Comparison of ENCODE assay signal across 11 mouse cellular contexts in the genomic region with DNA sequence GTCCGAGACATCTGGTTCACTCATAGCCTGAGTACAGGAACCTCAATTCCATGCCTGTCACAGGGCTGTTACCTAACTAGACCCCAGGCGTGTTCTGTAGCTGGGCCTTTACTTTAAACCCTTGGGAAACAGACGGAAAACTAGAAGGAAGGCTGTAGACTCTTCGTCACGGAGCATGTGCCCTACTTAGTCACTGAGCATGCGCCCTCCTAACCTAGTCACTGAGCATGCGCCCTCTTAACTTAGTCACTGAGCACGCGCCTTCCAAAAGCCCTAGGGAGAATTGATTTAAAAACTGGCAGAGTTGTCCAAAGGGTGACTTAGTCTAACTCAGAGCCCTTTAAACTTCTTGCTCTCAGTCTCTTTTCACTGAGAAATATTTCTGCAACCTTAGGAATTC. TPM values are rescaled to one million over a fixed set of nuclear protein-coding genes. Genes with fewer than 3 reads are reported as not detected.
DNase-seq lines count a peak whose midpoint lies in the region; ATAC-seq and TF ChIP-seq lines count a peak whose summit lies in the region.
"Had no signal": no experiment of that assay in that cellular context is flagged by ENCODE, and none has a peak within 500 bp of the region (broad histone marks: within the 10 kb centered on the region; RNA-seq: fewer than 3 reads in every experiment).

A gene (plus strand): TSS at position 346 of the 400 bp plus-strand sequence.

- H3K4me3 ChIP-seq in heart, embryonic 14.5 days (ENCODE audit: control insufficient read depth in 1 of 2, insufficient read depth in 1 of 2, low read depth in 1 of 2, low read length in 2 of 2), result peak within 1 kb of the TSS; percentile 39 to 50
- peak within 1 kb of the TSS; percentile 47 for H3K4me3 ChIP-seq in cortical plate, adult 2 months (ENCODE audit: insufficient read depth, low read length)
- H3K4me3 ChIP-seq in hindbrain, embryonic 13.5 days, result peak within 1 kb of the TSS; percentile 52
- peak within 1 kb of the TSS; percentile 45 for H3K4me3 ChIP-seq in midbrain, embryonic 13.5 days (replicated peaks)

- H3K27ac ChIP-seq in heart, embryonic 14.5 days (replicated peaks in 1 of 2; ENCODE audit: control insufficient read depth in 1 of 2, insufficient read depth in 1 of 2, low read depth in 2 of 2, low read length in 2 of 2), result no peak within 1 kb of the TSS
- H3K27ac ChIP-seq in cortical plate, adult 2 months (ENCODE audit: insufficient read depth, low read length), result no peak within 1 kb of the TSS
- H3K27ac ChIP-seq in hindbrain, embryonic 13.5 days, result no peak within 1 kb of the TSS
- H3K27ac ChIP-seq in midbrain, embryonic 13.5 days, result no peak within 1 kb of the TSS

- H3K9ac ChIP-seq in heart, embryonic 14.5 days (ENCODE audit: low read length), result peak within 1 kb of the TSS; percentile 44
- H3K9ac ChIP-seq in hindbrain, embryonic 13.5 days, result peak within 1 kb of the TSS; percentile 72
- H3K9ac ChIP-seq in midbrain, embryonic 13.5 days (replicated peaks), result peak within 1 kb of the TSS; percentile 63

- WGBS in heart, embryonic 14.5 days, result 92% methylated on average over 9 of the region's 9 CpGs
- 94% methylated on average over 9 of the region's 9 CpGs for WGBS in hindbrain, embryonic 13.5 days
- 92% methylated on average over 9 of the region's 9 CpGs for WGBS in midbrain, embryonic 13.5 days

- H3K4me2 ChIP-seq in heart, embryonic 14.5 days (ENCODE audit: low read length), result peak within 1 kb of the TSS; percentile 82
- H3K4me2 ChIP-seq in hindbrain, embryonic 13.5 days, result peak within 1 kb of the TSS; percentile 94
- H3K4me2 ChIP-seq in midbrain, embryonic 13.5 days (replicated peaks), result peak within 1 kb of the TSS; percentile 88

- H3K9me3 ChIP-seq in heart, embryonic 14.5 days (ENCODE audit: control insufficient read depth, low read length), result no peaks in the 10 kb centered on the region
- H3K9me3 ChIP-seq in hindbrain, embryonic 13.5 days, result no peaks in the 10 kb centered on the region; the same call in 1 of the 2 replicates
- H3K9me3 ChIP-seq in midbrain, embryonic 13.5 days, result no peaks in the 10 kb centered on the region
- H3K9me3 ChIP-seq: G1E had no signal

- no peak for TF ChIP-seq POLR2A in cortical plate, adult 2 months (IDR thresholded peaks at IDR 0.05; ENCODE audit: extremely low read depth, insufficient read depth, low read length)

- DNase-seq in heart, postnatal 14 days, result no peak
- DNase-seq in layer of hippocampus, postnatal 25 days (ENCODE audit: extremely low spot score in 1 of 2, low spot score in 1 of 2), result no peak
- no peak for DNase-seq in layer of hippocampus, adult 9-11 months
- no peak for DNase-seq in embryo, embryonic 10.5 days (ENCODE audit: low spot score)
- DNase-seq: thymus, postnatal 36 days had no signal

- ATAC-seq in heart, embryonic 14.5 days (ENCODE audit: insufficient number of reproducible peaks, insufficient read depth, low FRiP score, low read depth), result no peak
- no peak for ATAC-seq in hindbrain, embryonic 13.5 days (ENCODE audit: low FRiP score)
- ATAC-seq in midbrain, embryonic 13.5 days, result no peak

- H3K27me3 ChIP-seq in heart, embryonic 14.5 days (ENCODE audit: control insufficient read depth, insufficient read depth, low read length), result peaks cover 15% of the 10 kb centered on the region
- H3K27me3 ChIP-seq in hindbrain, embryonic 13.5 days, result peaks cover 34% of the 10 kb centered on the region
- peaks cover 17% of the 10 kb centered on the region for H3K27me3 ChIP-seq in midbrain, embryonic 13.5 days

- H3K36me3 ChIP-seq in heart, embryonic 14.5 days (ENCODE audit: control insufficient read depth, insufficient read depth, low read length), result no peaks in the 10 kb centered on the region
- no peaks in the 10 kb centered on the region for H3K36me3 ChIP-seq in hindbrain, embryonic 13.5 days
- no peaks in the 10 kb centered on the region for H3K36me3 ChIP-seq in midbrain, embryonic 13.5 days
- H3K36me3 ChIP-seq: G1E had no signal

- H3K4me1 ChIP-seq in heart, embryonic 14.5 days (ENCODE audit: control insufficient read depth in 2 of 2, insufficient read depth in 2 of 2, low read length in 2 of 2), result peaks cover 0 to 3% of the 10 kb centered on the region in 2 experiments; a peak in 2 of 4 replicates
- no peaks in the 10 kb centered on the region for H3K4me1 ChIP-seq in cortical plate, adult 2 months (ENCODE audit: control insufficient read depth, insufficient read depth, low read length)
- peaks cover 11% of the 10 kb centered on the region for H3K4me1 ChIP-seq in hindbrain, embryonic 13.5 days (replicated peaks)
- peaks cover 9% of the 10 kb centered on the region for H3K4me1 ChIP-seq in midbrain, embryonic 13.5 days (replicated peaks)

- no peak for TF ChIP-seq CTCF in cortical plate, adult 2 months (IDR thresholded peaks at IDR 0.05; ENCODE audit: extremely low read depth, insufficient read depth, low read length)

- intact Hi-C loops in heart, postnatal 14 days (cut with DNase I), result no loop called here

RNA-seq across cellular contexts. Expression of the gene that starts here (rescaled TPM):
- polyA plus RNA-seq in heart, embryonic 14.5 days (2014; fragmentation: Nextera tagmentation; extraction: Ambion mirVana), result 0.93 and 0.96 TPM in 2 replicates
- under 1 TPM; 0.73 to 0.98 TPM for total RNA-seq in heart, postnatal 14 days (2021)
- 1.5 and 2.4 TPM in 2 replicates for polyA plus RNA-seq in cortical plate, adult 2 months (2012; rRNA removed)
- polyA plus RNA-seq in hindbrain, embryonic 13.5 days (2015; fragmentation: Nextera tagmentation; extraction: Ambion mirVana), result 1.2 and 1.8 TPM in 2 replicates
- 1.0 and 1.3 TPM in 2 replicates for polyA plus RNA-seq in midbrain, embryonic 13.5 days (2015; fragmentation: Nextera tagmentation; extraction: Ambion mirVana)
- total RNA-seq in layer of hippocampus, postnatal 25 days (2021), result 1 to 10 TPM in 1 of 2 experiments, under 1 TPM in 1; 0.89 to 1.1 TPM
- total RNA-seq: common myeloid progenitor, adult 5-6 weeks had no signal
- polyA plus RNA-seq: G1E had no signal
